In genomic region chr15:99014496-99015030, GRCm38 (mm10) we compare ENCODE assay signal across 19 mouse cellular contexts. TPM values are rescaled to one million over a fixed set of nuclear protein-coding genes. Genes with fewer than 3 reads are reported as not detected.
DNase-seq lines count a peak whose midpoint lies in the region; ATAC-seq and TF ChIP-seq lines count a peak whose summit lies in the region.
"Had no signal": no experiment of that assay in that cellular context is flagged by ENCODE, and none has a peak within 500 bp of the region (broad histone marks: within the 10 kb centered on the region; RNA-seq: fewer than 3 reads in every experiment).

No protein-coding gene starts in this region.

- no peak for ATAC-seq in liver, embryonic 15.5 days (ENCODE audit: insufficient read depth)
- no peak for ATAC-seq in liver, embryonic 12.5 days
- no peak for ATAC-seq in kidney, postnatal 0 days (replicated peaks; ENCODE audit: low FRiP score, low read depth)
- ATAC-seq in liver, postnatal 0 days, result 0 out of 2 replicates have a peak, but pooled peaks have one; percentile 33
- no peak for ATAC-seq in hindbrain, embryonic 14.5 days (ENCODE audit: low FRiP score)
- ATAC-seq: forebrain, embryonic 15.5 days had no signal

- no peaks in the 10 kb centered on the region for H3K36me3 ChIP-seq in liver, embryonic 15.5 days (replicated peaks)
- H3K36me3 ChIP-seq in liver, embryonic 12.5 days, result no peaks in the 10 kb centered on the region
- H3K36me3 ChIP-seq in kidney, postnatal 0 days (ENCODE audit: insufficient read depth, low read length), result no peaks in the 10 kb centered on the region
- H3K36me3 ChIP-seq in liver, postnatal 0 days (replicated peaks; ENCODE audit: insufficient read depth, low read length), result no peaks in the 10 kb centered on the region
- no peaks in the 10 kb centered on the region for H3K36me3 ChIP-seq in hindbrain, embryonic 14.5 days (replicated peaks; ENCODE audit: control insufficient read depth, insufficient read depth)
- H3K36me3 ChIP-seq: embryonic facial prominence, embryonic 12.5 days; forebrain, embryonic 15.5 days; heart, embryonic 13.5 days; hindbrain, embryonic 12.5 days had no signal

- H3K4me1 ChIP-seq in liver, embryonic 15.5 days (replicated peaks), result peaks cover 4% of the 10 kb centered on the region; the same call in 1 of the 2 replicates
- no peaks in the 10 kb centered on the region for H3K4me1 ChIP-seq in liver, embryonic 12.5 days
- H3K4me1 ChIP-seq in kidney, postnatal 0 days (replicated peaks; ENCODE audit: insufficient read depth, low read length), result peaks cover 24% of the 10 kb centered on the region
- peaks cover 5% of the 10 kb centered on the region; the same call in 1 of the 2 replicates for H3K4me1 ChIP-seq in liver, postnatal 0 days (ENCODE audit: insufficient read depth)
- H3K4me1 ChIP-seq in hindbrain, embryonic 14.5 days (replicated peaks; ENCODE audit: control insufficient read depth, insufficient read depth, low read length), result peaks cover 3% of the 10 kb centered on the region; the same call in 1 of the 2 replicates

- no peak overlapping the region for H3K9ac ChIP-seq in liver, embryonic 15.5 days
- H3K9ac ChIP-seq in liver, embryonic 12.5 days, result no peak overlapping the region
- no peak overlapping the region for H3K9ac ChIP-seq in kidney, postnatal 0 days (ENCODE audit: low read depth, low read length)
- no peak overlapping the region for H3K9ac ChIP-seq in liver, postnatal 0 days (replicated peaks)
- no peak overlapping the region for H3K9ac ChIP-seq in hindbrain, embryonic 14.5 days
- H3K9ac ChIP-seq: embryonic facial prominence, embryonic 12.5 days; forebrain, embryonic 15.5 days; heart, embryonic 13.5 days; hindbrain, embryonic 12.5 days had no signal

- peak; percentile 73 for DNase-seq in kidney, adult 9 months
- no peak for DNase-seq in kidney, postnatal 0 days (ENCODE audit: low spot score)
- DNase-seq in liver, postnatal 0 days, result no peak
- no peak for DNase-seq in embryo, embryonic 9.5 days (ENCODE audit: extremely low spot score)
- DNase-seq in hindbrain, embryonic 14.5 days (ENCODE audit: low spot score), result no peak
- DNase-seq: adrenal gland, adult 8-10 months; adrenal gland, postnatal 36 days; cerebellum, adult 8-10 months; cerebellum, postnatal 14 days; embryo, embryonic 11 days; gastrocnemius, postnatal 36 days; heart, adult 11 months; heart, postnatal 36 days had no signal

- H3K9me3 ChIP-seq in liver, embryonic 15.5 days (replicated peaks), result no peaks in the 10 kb centered on the region
- no peaks in the 10 kb centered on the region for H3K9me3 ChIP-seq in liver, embryonic 12.5 days (replicated peaks)
- H3K9me3 ChIP-seq in kidney, postnatal 0 days (replicated peaks; ENCODE audit: low read length), result no peaks in the 10 kb centered on the region
- H3K9me3 ChIP-seq in liver, postnatal 0 days (ENCODE audit: low read length), result no peaks in the 10 kb centered on the region
- H3K9me3 ChIP-seq in hindbrain, embryonic 14.5 days (ENCODE audit: control insufficient read depth, low read length), result no peaks in the 10 kb centered on the region
- H3K9me3 ChIP-seq: embryonic facial prominence, embryonic 12.5 days; forebrain, embryonic 15.5 days; heart, embryonic 13.5 days; hindbrain, embryonic 12.5 days had no signal

- WGBS in liver, embryonic 15.5 days (ENCODE audit: insufficient replicate concordance), result 47% methylated on average over 9 of the region's 9 CpGs
- WGBS in liver, embryonic 12.5 days (ENCODE audit: insufficient replicate concordance), result 54% methylated on average over 9 of the region's 9 CpGs
- WGBS in kidney, postnatal 0 days, result 28% methylated on average over 9 of the region's 9 CpGs
- WGBS in liver, postnatal 0 days (ENCODE audit: insufficient replicate concordance), result 51% methylated on average over 9 of the region's 9 CpGs
- 70% methylated on average over 9 of the region's 9 CpGs for WGBS in hindbrain, embryonic 14.5 days

- TF ChIP-seq EP300 in liver, postnatal 0 days (IDR thresholded peaks at IDR 0.05; ENCODE audit: low read depth), result no peak

- H3K27ac ChIP-seq in liver, embryonic 15.5 days (replicated peaks), result no peak overlapping the region
- H3K27ac ChIP-seq in liver, embryonic 12.5 days, result no peak overlapping the region
- H3K27ac ChIP-seq in kidney, postnatal 0 days, result peak overlapping the region; percentile 66
- no peak overlapping the region for H3K27ac ChIP-seq in liver, postnatal 0 days (ENCODE audit: low read depth)
- H3K27ac ChIP-seq in hindbrain, embryonic 14.5 days, result no peak overlapping the region
- H3K27ac ChIP-seq: embryonic facial prominence, embryonic 12.5 days; forebrain, embryonic 15.5 days; heart, embryonic 13.5 days; hindbrain, embryonic 12.5 days had no signal

- TF ChIP-seq CTCF in kidney, postnatal 0 days (IDR thresholded peaks at IDR 0.05; ENCODE audit: low read depth), result no peak
- no peak for TF ChIP-seq CTCF in liver, postnatal 0 days (IDR thresholded peaks at IDR 0.05; ENCODE audit: low read depth)

- H3K4me2 ChIP-seq in liver, embryonic 15.5 days, result 0 out of 2 replicates have a peak overlapping the region, but pooled peaks have one; percentile 5
- no peak overlapping the region for H3K4me2 ChIP-seq in liver, embryonic 12.5 days
- peak overlapping the region; percentile 15; the same call in 1 of the 2 replicates for H3K4me2 ChIP-seq in kidney, postnatal 0 days (ENCODE audit: low read length)
- H3K4me2 ChIP-seq in liver, postnatal 0 days (ENCODE audit: low read depth, low read length), result peak overlapping the region; percentile 40; the same call in 1 of the 2 replicates
- H3K4me2 ChIP-seq in hindbrain, embryonic 14.5 days (replicated peaks), result no peak overlapping the region
- H3K4me2 ChIP-seq: embryonic facial prominence, embryonic 12.5 days; forebrain, embryonic 15.5 days; heart, embryonic 13.5 days; hindbrain, embryonic 12.5 days had no signal

- H3K4me3 ChIP-seq in liver, embryonic 15.5 days (replicated peaks), result no peak overlapping the region
- H3K4me3 ChIP-seq in liver, embryonic 12.5 days, result no peak overlapping the region
- H3K4me3 ChIP-seq in kidney, postnatal 0 days (replicated peaks; ENCODE audit: low read depth, low read length), result no peak overlapping the region
- H3K4me3 ChIP-seq in liver, postnatal 0 days (ENCODE audit: low read depth, low read length), result no peak overlapping the region
- no peak overlapping the region for H3K4me3 ChIP-seq in hindbrain, embryonic 14.5 days (replicated peaks; ENCODE audit: low read length)
- H3K4me3 ChIP-seq: embryonic facial prominence, embryonic 12.5 days; forebrain, embryonic 15.5 days; heart, embryonic 13.5 days; hindbrain, embryonic 12.5 days had no signal

- 0 out of 2 replicates have a peak, but pooled peaks cover 7% of the 10 kb centered on the region for H3K27me3 ChIP-seq in liver, embryonic 15.5 days
- H3K27me3 ChIP-seq in liver, embryonic 12.5 days (replicated peaks), result peaks cover 31% of the 10 kb centered on the region
- H3K27me3 ChIP-seq in kidney, postnatal 0 days (ENCODE audit: insufficient read depth, low read length), result no peaks in the 10 kb centered on the region
- H3K27me3 ChIP-seq in liver, postnatal 0 days (ENCODE audit: insufficient read depth, low read length), result no peaks in the 10 kb centered on the region
- no peaks in the 10 kb centered on the region for H3K27me3 ChIP-seq in hindbrain, embryonic 14.5 days (ENCODE audit: control insufficient read depth, insufficient read depth, low read length)
- H3K27me3 ChIP-seq: embryonic facial prominence, embryonic 12.5 days; forebrain, embryonic 15.5 days; hindbrain, embryonic 12.5 days had no signal

RNA-seq across cellular contexts. Expression of gene Tuba1c, which starts 15.1 kb away (rescaled TPM):
- 271 and 291 TPM in 2 replicates for polyA plus RNA-seq in liver, embryonic 15.5 days (2015; fragmentation: Nextera tagmentation; extraction: Ambion mirVana)
- 242 and 244 TPM in 2 replicates for polyA plus RNA-seq in liver, embryonic 12.5 days (2016; fragmentation: Nextera tagmentation; extraction: Ambion mirVana)
- polyA plus RNA-seq in kidney, postnatal 0 days (2015; fragmentation: Nextera tagmentation; extraction: Ambion mirVana), result 170 and 178 TPM in 2 replicates
- 149 and 152 TPM in 2 replicates for polyA plus RNA-seq in liver, postnatal 0 days (2015; fragmentation: Nextera tagmentation; extraction: Ambion mirVana)
- 21.7 and 24.2 TPM in 2 replicates for polyA plus RNA-seq in hindbrain, embryonic 14.5 days (2014; fragmentation: Nextera tagmentation; extraction: Ambion mirVana)

RNA-seq across cellular contexts. Expression of gene Prph, which starts 40.4 kb away (rescaled TPM):
- polyA plus RNA-seq in liver, embryonic 15.5 days (2015; fragmentation: Nextera tagmentation; extraction: Ambion mirVana), result 0.83 and 1.2 TPM in 2 replicates
- 0.35 and 0.89 TPM in 2 replicates for polyA plus RNA-seq in liver, embryonic 12.5 days (2016; fragmentation: Nextera tagmentation; extraction: Ambion mirVana)
- polyA plus RNA-seq in kidney, postnatal 0 days (2015; fragmentation: Nextera tagmentation; extraction: Ambion mirVana), result 0.26 and 0.82 TPM in 2 replicates
- 0.53 and 0.85 TPM in 2 replicates for polyA plus RNA-seq in liver, postnatal 0 days (2015; fragmentation: Nextera tagmentation; extraction: Ambion mirVana)
- polyA plus RNA-seq in hindbrain, embryonic 14.5 days (2014; fragmentation: Nextera tagmentation; extraction: Ambion mirVana), result 77.9 and 79.5 TPM in 2 replicates

RNA-seq across cellular contexts. Expression of gene Troap, which starts 59.8 kb away (rescaled TPM):
- 14.6 and 15.9 TPM in 2 replicates for polyA plus RNA-seq in liver, embryonic 15.5 days (2015; fragmentation: Nextera tagmentation; extraction: Ambion mirVana)
- 22.1 and 23.6 TPM in 2 replicates for polyA plus RNA-seq in liver, embryonic 12.5 days (2016; fragmentation: Nextera tagmentation; extraction: Ambion mirVana)
- polyA plus RNA-seq in kidney, postnatal 0 days (2015; fragmentation: Nextera tagmentation; extraction: Ambion mirVana), result 11.4 and 11.5 TPM in 2 replicates
- 5.6 and 6.7 TPM in 2 replicates for polyA plus RNA-seq in liver, postnatal 0 days (2015; fragmentation: Nextera tagmentation; extraction: Ambion mirVana)
- 3.7 and 4.0 TPM in 2 replicates for polyA plus RNA-seq in hindbrain, embryonic 14.5 days (2014; fragmentation: Nextera tagmentation; extraction: Ambion mirVana)

Comparison
In these comparisons a context has a peak if more than half of its experiments do, and no peak if none do; other contexts are left out.
1. H3K4me2 ChIP-seq: peak in liver, embryonic 15.5 days (single experiment), kidney, postnatal 0 days (single experiment) and liver, postnatal 0 days (single experiment); none in liver, embryonic 12.5 days (single experiment) and hindbrain, embryonic 14.5 days (single experiment).
2. RNA of gene Prph, which starts 40.4 kb away (polyA plus RNA-seq): 77.9 to 79.5 TPM in hindbrain, embryonic 14.5 days; 0.35 to 0.89 TPM in liver, embryonic 12.5 days, 0.53 to 0.85 TPM in liver, postnatal 0 days, 0.83 to 1.2 TPM in liver, embryonic 15.5 days and 0.26 to 0.82 TPM in kidney, postnatal 0 days; every median in the first group is over 10 times any median in the second.